Mouse (Mus musculus) liver, postnatal 0 days (tissue): ENCODE results near the gene Il1rapl1. TPM values are rescaled to one million over a fixed set of nuclear protein-coding genes. Genes with fewer than 3 reads are reported as not detected.

ENCODE experiments used
- ATAC-seq: fragments of 200-750 bp; cut with Nextera tagmentation; 2 replicates; pipeline ENCODE4 v1.8.0; 2017; ENCODE audit warnings: mild to moderate bottlenecking, moderate library complexity
- DNase-seq: peaks from one replicate; pipeline ENCODE4 v3.0.0-alpha.2; 2016
- H3K27ac ChIP-seq: fragments of 300-500 bp; sonication (generic); 2 replicates; pipeline ENCODE4 v1.5.1; 2014; ENCODE audit warnings: antibody characterized with exemption, moderate library complexity, mild to moderate bottlenecking, low read depth
- H3K27me3 ChIP-seq: fragments of 300-500 bp; sonication (generic); 2 replicates; pipeline ENCODE4 v1.6.1; 2014; ENCODE audit warnings: low read length, control low read depth, mixed read lengths; ENCODE audit not compliant: insufficient read depth
- H3K36me3 ChIP-seq: fragments of 300-500 bp; sonication (generic); replicated peaks from 2 replicates; pipeline ENCODE4 v1.6.1; 2014; ENCODE audit warnings: mild to moderate bottlenecking, control low read depth, low read length, moderate library complexity, mixed read lengths; ENCODE audit not compliant: insufficient read depth
- H3K4me1 ChIP-seq: fragments of 300-500 bp; sonication (generic); 2 replicates; pipeline ENCODE4 v1.6.1; 2014; ENCODE audit warnings: antibody characterized with exemption, mild to moderate bottlenecking, control low read depth; ENCODE audit not compliant: insufficient read depth
- H3K4me2 ChIP-seq: fragments of 300-500 bp; sonication (generic); 2 replicates; pipeline ENCODE4 v1.6.1; 2014; ENCODE audit warnings: low read depth, mild to moderate bottlenecking, low read length, moderate library complexity, mixed read lengths
- H3K4me3 ChIP-seq: fragments of 300-500 bp; sonication (generic); 2 replicates; pipeline ENCODE4 v1.5.1; 2014; ENCODE audit warnings: low read depth, low read length
- H3K9ac ChIP-seq: fragments of 300-500 bp; sonication (generic); replicated peaks from 2 replicates; pipeline ENCODE4 v1.6.1; 2014; ENCODE audit warnings: mild to moderate bottlenecking, moderate library complexity
- H3K9me3 ChIP-seq: fragments of 300-500 bp; sonication (generic); 2 replicates; pipeline ENCODE4 v1.6.1; 2016; ENCODE audit warnings: mild to moderate bottlenecking, control low read depth, low read length, mixed read lengths
- CTCF ChIP-seq: sonication (generic); IDR thresholded peaks from 2 replicates; pipeline ENCODE4 v1.5.1; 2016; ENCODE audit warnings: antibody characterized with exemption, low read depth
- EP300 ChIP-seq: IDR thresholded peaks from 2 replicates; pipeline ENCODE4 v1.6.1; 2016; ENCODE audit warnings: antibody characterized with exemption, low read depth, mild to moderate bottlenecking
- WGBS: fragments of 180-500 bp; shearing (Covaris S2); extraction: QIAGEN DNeasy Blood & Tissue Kit; methylation state at CpG from one replicate; pipeline ENCODE4 v1.1.7; 2014; ENCODE audit not compliant: insufficient replicate concordance; 5-methylcytosine and 5-hydroxymethylcytosine counted together
- polyA plus RNA-seq: library from polyadenylated mRNA; unstranded; fragments of >200 nt; fragmentation: Nextera tagmentation; extraction: Ambion mirVana; gene quantifications from 2 replicates; pipeline ENCODE4 v1.2.1, GENCODE M21; 2015

The Il1rapl1 gene
- polyA plus RNA-seq, 1 experiment from 2014 or later, result not detected

GRCm38 (mm10) chrX:88043556-88043955 is 71.9 kb downstream of the Il1rapl1 start:
- Histone ChIP-seq H3K36me3 (no peaks in the 10 kb centered on the region), H3K4me1 (no peaks in the 10 kb centered on the region), H3K4me2 (no peak overlapping the region), H3K9me3 (no peaks in the 10 kb centered on the region), H3K9ac (no peak overlapping the region), H3K27me3 (no peaks in the 10 kb centered on the region), H3K4me3 (no peak overlapping the region), H3K27ac (no peak overlapping the region)
- 83% methylated on average over 1 of the region's 1 CpGs for WGBS
- DNase-seq (no peak), ATAC-seq (no peak)
- TF ChIP-seq EP300, result no peak
- TF ChIP-seq CTCF, result no peak

GRCm38 (mm10) chrX:88038984-88039383 is 76.5 kb downstream of the Il1rapl1 start:
- TF ChIP-seq CTCF, result no peak
- TF ChIP-seq EP300, result no peak
- no peak overlapping the region for H3K4me2 ChIP-seq
- no peak overlapping the region for H3K4me3 ChIP-seq
- H3K27me3 ChIP-seq, result no peaks in the 10 kb centered on the region
- DNase-seq (no peak), ATAC-seq (no peak)
- H3K9me3 ChIP-seq, result no peaks in the 10 kb centered on the region
- H3K36me3 ChIP-seq, result no peaks in the 10 kb centered on the region
- WGBS, result 56% methylated on average over 1 of the region's 1 CpGs
- no peak overlapping the region for H3K9ac ChIP-seq
- H3K4me1 ChIP-seq, result no peaks in the 10 kb centered on the region
- H3K27ac ChIP-seq, result no peak overlapping the region

DNA sequence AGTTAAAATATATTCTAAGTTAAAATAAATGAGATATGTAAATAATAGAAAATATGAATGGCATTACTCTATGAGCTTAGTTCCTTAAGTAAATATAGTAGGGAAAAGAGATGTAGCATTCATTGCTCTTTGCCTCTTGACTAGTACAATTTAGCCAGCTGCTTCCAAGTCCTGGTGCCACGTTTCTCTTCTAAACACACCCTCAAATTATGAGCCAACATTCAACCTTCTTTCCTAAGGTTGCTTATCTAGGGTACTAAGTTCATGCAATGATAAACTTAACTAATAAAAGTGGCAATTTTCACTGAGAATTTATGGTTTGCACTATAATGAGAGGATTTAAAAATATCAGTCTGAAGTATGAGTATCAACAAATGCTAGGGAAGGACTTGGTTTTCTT is 218.3 kb downstream of the Il1rapl1 start:
- ATAC-seq, result no peak
- H3K27me3 ChIP-seq, result no peaks in the 10 kb centered on the region
- 45% methylated on average over 1 of the region's 1 CpGs for WGBS

DNA sequence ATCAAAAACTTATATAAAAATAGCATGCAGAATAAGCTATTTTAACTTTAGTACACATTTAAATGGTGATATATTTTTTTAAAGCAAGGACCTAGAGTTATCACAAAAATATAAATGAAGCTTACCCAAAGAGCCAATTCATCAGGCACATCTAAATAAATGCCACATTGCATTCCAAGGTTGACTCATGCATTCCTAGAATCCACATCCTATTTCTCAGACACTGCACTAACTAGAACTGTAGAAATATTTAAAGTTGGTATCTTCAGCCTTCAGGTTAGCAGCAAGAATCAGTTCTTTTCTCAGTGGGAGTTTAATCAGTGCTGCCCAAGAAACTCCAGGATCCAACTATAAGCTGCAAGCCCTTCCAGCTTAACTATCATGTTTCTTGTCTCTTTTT is 223.5 kb downstream of the Il1rapl1 start:
- Histone ChIP-seq H3K27me3 (no peaks in the 10 kb centered on the region), H3K9me3 (no peaks in the 10 kb centered on the region), H3K4me3 (no peak overlapping the region), H3K4me1 (no peaks in the 10 kb centered on the region), H3K27ac (no peak overlapping the region), H3K36me3 (no peaks in the 10 kb centered on the region), H3K4me2 (no peak overlapping the region), H3K9ac (no peak overlapping the region)
- DNase-seq (no peak), ATAC-seq (no peak)
- TF ChIP-seq EP300 (no peak), CTCF (no peak)

More for the DNA sequence above, 218.3 kb downstream of the Il1rapl1 start:
- Histone ChIP-seq H3K9me3 (no peaks in the 10 kb centered on the region), H3K36me3 (no peaks in the 10 kb centered on the region), H3K4me1 (no peaks in the 10 kb centered on the region), H3K4me3 (no peak overlapping the region), H3K9ac (no peak overlapping the region), H3K27ac (no peak overlapping the region), H3K4me2 (no peak overlapping the region)
- DNase-seq, result no peak
- TF ChIP-seq CTCF, result no peak

- Histone ChIP-seq H3K9ac (no peak overlapping the region), H3K4me2 (no peak overlapping the region), H3K36me3 (no peaks in the 10 kb centered on the region), H3K27ac (no peak overlapping the region), H3K4me1 (no peaks in the 10 kb centered on the region), H3K9me3 (no peaks in the 10 kb centered on the region), H3K27me3 (no peaks in the 10 kb centered on the region), H3K4me3 (no peak overlapping the region)
- TF ChIP-seq EP300 (no peak), CTCF (no peak)
- no peak for DNase-seq
- 69% methylated on average over 2 of the region's 2 CpGs for WGBS
- no peak for ATAC-seq
Measured at GRCm38 (mm10) chrX:87854107-87854506, 261.3 kb downstream of the Il1rapl1 start.

DNA sequence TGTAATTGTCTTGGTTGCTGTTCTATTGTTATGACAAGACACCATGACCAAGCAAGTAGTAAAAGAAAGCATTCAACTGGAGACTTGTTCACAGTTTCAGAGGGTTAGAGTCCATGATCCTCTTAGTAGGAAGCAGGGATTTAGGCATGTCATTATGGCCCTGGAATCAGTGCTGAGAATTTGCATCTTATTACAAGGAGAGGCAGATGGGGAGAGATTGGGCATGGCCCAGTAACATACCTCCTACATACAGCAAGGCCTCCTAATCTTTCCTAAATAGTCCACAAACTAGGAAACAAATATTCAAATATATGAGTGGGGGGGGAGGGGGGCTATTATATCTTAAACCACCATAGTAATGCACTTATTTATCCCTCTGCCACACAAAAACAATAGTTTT is 301.6 kb downstream of the Il1rapl1 start:
- ATAC-seq, result no peak
- TF ChIP-seq EP300 (no peak), CTCF (no peak)
- no peak overlapping the region for H3K4me3 ChIP-seq

GRCm38 (mm10) chrX:87807717-87808116 is 307.7 kb downstream of the Il1rapl1 start:
- no peak for TF ChIP-seq CTCF
- TF ChIP-seq EP300, result no peak
- 69% methylated on average over 1 of the region's 1 CpGs for WGBS
- Histone ChIP-seq H3K4me1 (no peaks in the 10 kb centered on the region), H3K27ac (no peak overlapping the region), H3K27me3 (no peaks in the 10 kb centered on the region), H3K36me3 (no peaks in the 10 kb centered on the region), H3K9me3 (no peaks in the 10 kb centered on the region), H3K9ac (no peak overlapping the region), H3K4me3 (no peak overlapping the region), H3K4me2 (no peak overlapping the region)
- DNase-seq (no peak), ATAC-seq (no peak)

More for the DNA sequence above, 301.6 kb downstream of the Il1rapl1 start:
- H3K4me1 ChIP-seq, result no peaks in the 10 kb centered on the region
- no peak for DNase-seq
- no peak overlapping the region for H3K4me2 ChIP-seq
- H3K27me3 ChIP-seq, result no peaks in the 10 kb centered on the region
- no peak overlapping the region for H3K9ac ChIP-seq
- no peak overlapping the region for H3K27ac ChIP-seq
- no peaks in the 10 kb centered on the region for H3K36me3 ChIP-seq
- no peaks in the 10 kb centered on the region for H3K9me3 ChIP-seq
